ENCODE assay signal across 9 mouse cellular contexts in genomic region chr5:21608311-21609304, GRCm38 (mm10). TPM values are rescaled to one million over a fixed set of nuclear protein-coding genes. Genes with fewer than 3 reads are reported as not detected.
DNase-seq lines count a peak whose midpoint lies in the region; ATAC-seq and TF ChIP-seq lines count a peak whose summit lies in the region.
"Had no signal": no experiment of that assay in that cellular context is flagged by ENCODE, and none has a peak within 500 bp of the region (broad histone marks: within the 10 kb centered on the region; RNA-seq: fewer than 3 reads in every experiment).

No protein-coding gene starts in this region.

- no peak overlapping the region for H3K4me3 ChIP-seq in forebrain, embryonic 13.5 days
- H3K4me3 ChIP-seq in forebrain, embryonic 11.5 days (ENCODE audit: low read depth, low read length) = no peak overlapping the region
- no peak overlapping the region for H3K4me3 ChIP-seq in midbrain, postnatal 0 days (ENCODE audit: low read depth, low read length)

- TF ChIP-seq CTCF in midbrain, postnatal 0 days (IDR thresholded peaks at IDR 0.05) = no peak

- H3K36me3 ChIP-seq in forebrain, embryonic 13.5 days (ENCODE audit: poor library complexity, severe bottlenecking) = no peaks in the 10 kb centered on the region
- no peaks in the 10 kb centered on the region for H3K36me3 ChIP-seq in forebrain, embryonic 11.5 days (ENCODE audit: control insufficient read depth, insufficient read depth, low read length)
- H3K36me3 ChIP-seq in midbrain, postnatal 0 days (ENCODE audit: insufficient read depth, low read length) = no peaks in the 10 kb centered on the region

- no peak for DNase-seq in forebrain, embryonic 11.5 days (ENCODE audit: low spot score)
- peak; percentile 87 for DNase-seq in brain, adult 2 months (ENCODE audit: low read depth, low spot score)
- DNase-seq in frontal cortex, postnatal 10 days (ENCODE audit: low spot score in 2 of 2) = peak; percentile 6 to 11
- peak; percentile 23 to 35 for DNase-seq in left cerebral cortex, postnatal 14 days (ENCODE audit: low spot score in 2 of 2)
- DNase-seq in natural killer cell, adult 2 months (ENCODE audit: low spot score in 2 of 2) = no peak
- DNase-seq in spleen, postnatal 4 days (ENCODE audit: low spot score in 2 of 2) = no peak
- no peak for DNase-seq in midbrain, postnatal 0 days (ENCODE audit: low spot score)
- DNase-seq: lung, postnatal 4 days had no signal

- no peaks in the 10 kb centered on the region for H3K27me3 ChIP-seq in forebrain, embryonic 13.5 days
- H3K27me3 ChIP-seq in forebrain, embryonic 11.5 days (ENCODE audit: control insufficient read depth, insufficient read depth, low read length) = no peaks in the 10 kb centered on the region
- no peaks in the 10 kb centered on the region for H3K27me3 ChIP-seq in midbrain, postnatal 0 days (ENCODE audit: insufficient read depth, low read length)

- H3K9me3 ChIP-seq in forebrain, embryonic 13.5 days (replicated peaks) = no peaks in the 10 kb centered on the region
- no peaks in the 10 kb centered on the region for H3K9me3 ChIP-seq in forebrain, embryonic 11.5 days (ENCODE audit: control insufficient read depth, low read length)
- no peaks in the 10 kb centered on the region for H3K9me3 ChIP-seq in midbrain, postnatal 0 days (ENCODE audit: low read length)

- H3K4me1 ChIP-seq in forebrain, embryonic 13.5 days = no peaks in the 10 kb centered on the region
- H3K4me1 ChIP-seq in forebrain, embryonic 11.5 days (replicated peaks; ENCODE audit: control insufficient read depth, insufficient read depth, low read length) = no peaks in the 10 kb centered on the region
- H3K4me1 ChIP-seq in midbrain, postnatal 0 days (ENCODE audit: insufficient read depth, low read length) = no peaks in the 10 kb centered on the region

- H3K27ac ChIP-seq in forebrain, embryonic 13.5 days = peak overlapping the region; percentile 57; the same call in 1 of the 2 replicates
- no peak overlapping the region for H3K27ac ChIP-seq in forebrain, embryonic 11.5 days (ENCODE audit: low read depth, low read length)
- H3K27ac ChIP-seq in midbrain, postnatal 0 days (ENCODE audit: low read depth, low read length) = no peak overlapping the region

- no peak overlapping the region for H3K4me2 ChIP-seq in forebrain, embryonic 13.5 days
- H3K4me2 ChIP-seq in forebrain, embryonic 11.5 days (ENCODE audit: low read depth, low read length, severe bottlenecking) = no peak overlapping the region
- H3K4me2 ChIP-seq in midbrain, postnatal 0 days (ENCODE audit: low read depth, low read length, poor library complexity, severe bottlenecking) = no peak overlapping the region

- 79% methylated on average over 12 of the region's 12 CpGs for WGBS in forebrain, embryonic 13.5 days
- 76% methylated on average over 12 of the region's 12 CpGs for WGBS in forebrain, embryonic 11.5 days
- WGBS in midbrain, postnatal 0 days = 76% methylated on average over 12 of the region's 12 CpGs

- H3K9ac ChIP-seq in forebrain, embryonic 13.5 days = no peak overlapping the region
- no peak overlapping the region for H3K9ac ChIP-seq in forebrain, embryonic 11.5 days (ENCODE audit: low read length)
- H3K9ac ChIP-seq in midbrain, postnatal 0 days (replicated peaks; ENCODE audit: low read length, poor library complexity, severe bottlenecking) = no peak overlapping the region

- intact Hi-C loops in left cerebral cortex, postnatal 14 days (cut with DNase I) = no loop called here

- peak; percentile 78; the same call in 1 of the 2 replicates for ATAC-seq in forebrain, embryonic 13.5 days
- ATAC-seq in forebrain, embryonic 11.5 days (replicated peaks; ENCODE audit: low FRiP score) = no peak
- no peak for ATAC-seq in midbrain, postnatal 0 days (ENCODE audit: low FRiP score)

RNA-seq across cellular contexts. Expression of gene Fbxl13, which starts 36.8 kb away (rescaled TPM):
- 0.09 and 0.29 TPM in 2 replicates for polyA plus RNA-seq in forebrain, embryonic 13.5 days (2015; fragmentation: Nextera tagmentation; extraction: Ambion mirVana)
- polyA plus RNA-seq in forebrain, embryonic 11.5 days (2014; fragmentation: Nextera tagmentation; extraction: Ambion mirVana) = 0.15 TPM in 1 of 2 replicates, not detected in the other
- under 1 TPM; 0.33 to 0.36 TPM for total RNA-seq in left cerebral cortex, postnatal 14 days (2021)
- 0.60 TPM in 1 of 2 replicates, not detected in the other for total RNA-seq in midbrain, postnatal 0 days (2014; rRNA removed)
- 0.22 and 0.25 TPM in 2 replicates for polyA plus RNA-seq in midbrain, postnatal 0 days (2015; fragmentation: Nextera tagmentation; extraction: Ambion mirVana)

RNA-seq across cellular contexts. Expression of gene Armc10, which starts 37.0 kb away (rescaled TPM):
- polyA plus RNA-seq in forebrain, embryonic 13.5 days (2015; fragmentation: Nextera tagmentation; extraction: Ambion mirVana) = 82.1 and 84.1 TPM in 2 replicates
- 93.1 and 93.2 TPM in 2 replicates for polyA plus RNA-seq in forebrain, embryonic 11.5 days (2014; fragmentation: Nextera tagmentation; extraction: Ambion mirVana)
- total RNA-seq in left cerebral cortex, postnatal 14 days (2021) = 10 to 100 TPM; 20.4 to 22.1 TPM
- 71.4 and 86.4 TPM in 2 replicates for total RNA-seq in midbrain, postnatal 0 days (2014; rRNA removed)
- polyA plus RNA-seq in midbrain, postnatal 0 days (2015; fragmentation: Nextera tagmentation; extraction: Ambion mirVana) = 38.2 and 39.1 TPM in 2 replicates

Comparison
In these comparisons a context has a peak if more than half of its experiments do, and no peak if none do; other contexts are left out.
1. DNase-seq: peak in brain, adult 2 months (single experiment), frontal cortex, postnatal 10 days (2 of 2) and left cerebral cortex, postnatal 14 days (2 of 2); none in forebrain, embryonic 11.5 days (single experiment), natural killer cell, adult 2 months (0 of 2), spleen, postnatal 4 days (0 of 2) and midbrain, postnatal 0 days (single experiment).